Mouse (Mus musculus) olfactory bulb, adult 2 months (tissue): Measurements from ENCODE around the gene Sorcs1. TPM values are rescaled to one million over a fixed set of nuclear protein-coding genes. Genes with fewer than 3 reads are reported as not detected.

Experiments used
- H3K27ac ChIP-seq: fragments of 200-500 bp; 2 replicates; pipeline ENCODE4 v1.5.1; 2012; ENCODE audit warnings: low read depth, low read length; ENCODE audit not compliant: insufficient read depth
- H3K4me1 ChIP-seq: fragments of 200-500 bp; 2 replicates; pipeline ENCODE4 v1.6.1; 2012; ENCODE audit warnings: low read length; ENCODE audit not compliant: control insufficient read depth, insufficient read depth
- H3K4me3 ChIP-seq: fragments of 200-500 bp; 2 replicates; pipeline ENCODE4 v1.5.1; 2012; ENCODE audit warnings: mild to moderate bottlenecking, low read depth, low read length, moderate library complexity; ENCODE audit not compliant: insufficient read depth
- CTCF ChIP-seq: fragments of 200-500 bp; IDR thresholded peaks from 2 replicates; pipeline ENCODE4 v1.5.1; 2012; ENCODE audit warnings: low read depth, mild to moderate bottlenecking, low read length, moderate library complexity; ENCODE audit not compliant: insufficient read depth
- POLR2A ChIP-seq: fragments of 200-500 bp; IDR thresholded peaks from 2 replicates; pipeline ENCODE4 v1.6.1; 2012; ENCODE audit warnings: mild to moderate bottlenecking, low read depth, low read length, moderate library complexity; ENCODE audit not compliant: insufficient read depth
- WGBS: fragments of 180-500 bp; shearing (Covaris S2); methylation state at CpG from one replicate; pipeline ENCODE4 v1.1.7; 2018; 5-methylcytosine and 5-hydroxymethylcytosine counted together
- polyA plus RNA-seq: library from polyadenylated mRNA; stranded (reverse); fragments of >200 nt; gene quantifications from 2 replicates; pipeline ENCODE4 v1.2.4, GENCODE M21; 2012; ENCODE audit warnings: low replicate concordance; ENCODE audit not compliant: missing spikeins, insufficient read depth, insufficient read length

Sorcs1 gene
- polyA plus RNA-seq, 1 experiment = not detected

- WGBS = 77% methylated on average over 1 of the region's 1 CpGs
- Histone ChIP-seq H3K4me3 (no peak overlapping the region), H3K4me1 (no peaks in the 10 kb centered on the region), H3K27ac (no peak overlapping the region)
- TF ChIP-seq POLR2A (no peak), CTCF (no peak)
Measured at GRCm38 (mm10) chr19:50643836-50644235, 34.6 kb downstream of the Sorcs1 start.

GRCm38 (mm10) chr19:50642121-50642520 lies 36.3 kb downstream of the Sorcs1 start:
- Histone ChIP-seq H3K4me3 (no peak overlapping the region), H3K4me1 (no peaks in the 10 kb centered on the region), H3K27ac (no peak overlapping the region)
- 83% methylated on average over 1 of the region's 1 CpGs for WGBS
- no peak for TF ChIP-seq CTCF
- no peak for TF ChIP-seq POLR2A

GRCm38 (mm10) chr19:50640251-50641032 lies 38.0 kb downstream of the Sorcs1 start:
- no peak for TF ChIP-seq CTCF
- TF ChIP-seq POLR2A = no peak
- WGBS = 64% methylated on average over 8 of the region's 8 CpGs
- Histone ChIP-seq H3K27ac (no peak overlapping the region), H3K4me3 (no peak overlapping the region), H3K4me1 (no peaks in the 10 kb centered on the region)

- no peak overlapping the region for H3K4me3 ChIP-seq
- TF ChIP-seq POLR2A (no peak), CTCF (no peak)
- no peak overlapping the region for H3K27ac ChIP-seq
- H3K4me1 ChIP-seq = no peaks in the 10 kb centered on the region
- WGBS = 50% methylated on average over 6 of the region's 6 CpGs
Measured at GRCm38 (mm10) chr19:50638176-50638575, 40.3 kb downstream of the Sorcs1 start.

GRCm38 (mm10) chr19:50614013-50614412 lies 64.4 kb downstream of the Sorcs1 start:
- Histone ChIP-seq H3K27ac (no peak overlapping the region), H3K4me3 (no peak overlapping the region), H3K4me1 (no peaks in the 10 kb centered on the region)
- no peak for TF ChIP-seq POLR2A
- no peak for TF ChIP-seq CTCF
- 67% methylated on average over 9 of the region's 9 CpGs for WGBS

GRCm38 (mm10) chr19:50611619-50612018 lies 66.8 kb downstream of the Sorcs1 start:
- TF ChIP-seq CTCF = no peak
- Histone ChIP-seq H3K4me1 (no peaks in the 10 kb centered on the region), H3K27ac (no peak overlapping the region), H3K4me3 (no peak overlapping the region)
- WGBS = 68% methylated on average over 3 of the region's 3 CpGs

GRCm38 (mm10) chr19:50603882-50604281 lies 74.6 kb downstream of the Sorcs1 start:
- H3K4me3 ChIP-seq = no peak overlapping the region
- no peaks in the 10 kb centered on the region for H3K4me1 ChIP-seq
- TF ChIP-seq POLR2A = no peak
- no peak for TF ChIP-seq CTCF
- no peak overlapping the region for H3K27ac ChIP-seq
- WGBS = 69% methylated on average over 4 of the region's 4 CpGs

GRCm38 (mm10) chr19:50603380-50603779 lies 75.1 kb downstream of the Sorcs1 start:
- Histone ChIP-seq H3K4me3 (no peak overlapping the region), H3K4me1 (no peaks in the 10 kb centered on the region), H3K27ac (no peak overlapping the region)
- WGBS = 89% methylated on average over 5 of the region's 5 CpGs
- TF ChIP-seq CTCF (no peak), POLR2A (no peak)

- WGBS = 81% methylated on average over 4 of the region's 4 CpGs
- no peak overlapping the region for H3K27ac ChIP-seq
- H3K4me1 ChIP-seq = no peaks in the 10 kb centered on the region
- H3K4me3 ChIP-seq = no peak overlapping the region
- no peak for TF ChIP-seq CTCF
- TF ChIP-seq POLR2A = no peak
Measured at GRCm38 (mm10) chr19:50597300-50597699, 81.1 kb downstream of the Sorcs1 start.

GRCm38 (mm10) chr19:50586182-50586581 lies 92.3 kb downstream of the Sorcs1 start:
- no peak overlapping the region for H3K4me3 ChIP-seq
- no peaks in the 10 kb centered on the region for H3K4me1 ChIP-seq
- WGBS = 93% methylated on average over 5 of the region's 5 CpGs
- TF ChIP-seq POLR2A (no peak), CTCF (no peak)
- H3K27ac ChIP-seq = no peak overlapping the region
